Mouse (Mus musculus) hindbrain, embryonic 16.5 days (tissue): Measurements from ENCODE around the gene Cracr2a. TPM values are rescaled to one million over a fixed set of nuclear protein-coding genes. Genes with fewer than 3 reads are reported as not detected.
A peak's percentile ranks its signal among the peaks of the same experiment; 100 is the strongest.

Experiments
- ATAC-seq: fragments of 200-750 bp; cut with Nextera tagmentation; 2 replicates; pipeline ENCODE4 v1.8.0; 2017; ENCODE audit warnings: moderate TSS enrichment, moderate library complexity
- H3K27ac ChIP-seq: fragments of 300-500 bp; sonication (generic); 2 replicates; pipeline ENCODE4 v1.5.1; 2014; ENCODE audit warnings: low read depth, mild to moderate bottlenecking, control low read depth, low read length, moderate library complexity
- H3K27me3 ChIP-seq: fragments of 300-500 bp; sonication (generic); replicated peaks from 2 replicates; pipeline ENCODE4 v1.6.1; 2014; ENCODE audit warnings: low read length; ENCODE audit not compliant: control insufficient read depth, insufficient read depth
- H3K36me3 ChIP-seq: fragments of 300-500 bp; sonication (generic); 2 replicates; pipeline ENCODE4 v1.6.1; 2014; ENCODE audit warnings: mild to moderate bottlenecking, low read length, moderate library complexity, mixed read lengths; ENCODE audit not compliant: control insufficient read depth, insufficient read depth
- H3K4me1 ChIP-seq: fragments of 300-500 bp; sonication (generic); 2 replicates; pipeline ENCODE4 v1.6.1; 2014; ENCODE audit warnings: low read depth, low read length; ENCODE audit not compliant: control insufficient read depth, insufficient read depth
- H3K4me2 ChIP-seq: fragments of 300-500 bp; sonication (generic); 2 replicates; pipeline ENCODE4 v1.6.1; 2014; ENCODE audit warnings: mild to moderate bottlenecking, low read length, control low read depth, moderate library complexity
- H3K4me3 ChIP-seq: fragments of 300-500 bp; sonication (generic); 2 replicates; pipeline ENCODE4 v1.5.1; 2014; ENCODE audit warnings: mild to moderate bottlenecking, low read length, control low read depth, moderate library complexity
- H3K9ac ChIP-seq: fragments of 300-500 bp; sonication (generic); 2 replicates; pipeline ENCODE4 v1.6.1; 2014; ENCODE audit warnings: low read depth, mild to moderate bottlenecking, control low read depth, low read length, moderate library complexity
- H3K9me3 ChIP-seq: fragments of 300-500 bp; sonication (generic); 2 replicates; pipeline ENCODE4 v1.6.1; 2014; ENCODE audit warnings: mild to moderate bottlenecking, low read length, moderate library complexity; ENCODE audit not compliant: control insufficient read depth
- WGBS: fragments of 180-500 bp; shearing (Covaris S2); extraction: QIAGEN DNeasy Blood & Tissue Kit; methylation state at CpG from one replicate; pipeline ENCODE4 v1.1.7; 2014; 5-methylcytosine and 5-hydroxymethylcytosine counted together
- polyA plus RNA-seq: library from polyadenylated mRNA; unstranded; fragments of >200 nt; fragmentation: Nextera tagmentation; extraction: Ambion mirVana; gene quantifications from 2 replicates; pipeline ENCODE4 v1.2.1, GENCODE M21; 2015

The Cracr2a gene
- polyA plus RNA-seq, 1 experiment from 2014 or later: 1.2 TPM

GRCm38 (mm10) chr6:127611216-127611615 is 50.1 kb downstream of the Cracr2a start:
- no peak overlapping the region for H3K27ac ChIP-seq
- WGBS: 85% methylated on average over 12 of the region's 12 CpGs
- no peak for ATAC-seq
- no peak overlapping the region for H3K9ac ChIP-seq
- peaks cover 5% of the 10 kb centered on the region; the same call in 1 of the 2 replicates for H3K4me1 ChIP-seq
- H3K9me3 ChIP-seq: no peaks in the 10 kb centered on the region
- H3K36me3 ChIP-seq: no peaks in the 10 kb centered on the region
- H3K4me3 ChIP-seq: no peak overlapping the region
- H3K27me3 ChIP-seq: no peaks in the 10 kb centered on the region
- H3K4me2 ChIP-seq: no peak overlapping the region

DNA sequence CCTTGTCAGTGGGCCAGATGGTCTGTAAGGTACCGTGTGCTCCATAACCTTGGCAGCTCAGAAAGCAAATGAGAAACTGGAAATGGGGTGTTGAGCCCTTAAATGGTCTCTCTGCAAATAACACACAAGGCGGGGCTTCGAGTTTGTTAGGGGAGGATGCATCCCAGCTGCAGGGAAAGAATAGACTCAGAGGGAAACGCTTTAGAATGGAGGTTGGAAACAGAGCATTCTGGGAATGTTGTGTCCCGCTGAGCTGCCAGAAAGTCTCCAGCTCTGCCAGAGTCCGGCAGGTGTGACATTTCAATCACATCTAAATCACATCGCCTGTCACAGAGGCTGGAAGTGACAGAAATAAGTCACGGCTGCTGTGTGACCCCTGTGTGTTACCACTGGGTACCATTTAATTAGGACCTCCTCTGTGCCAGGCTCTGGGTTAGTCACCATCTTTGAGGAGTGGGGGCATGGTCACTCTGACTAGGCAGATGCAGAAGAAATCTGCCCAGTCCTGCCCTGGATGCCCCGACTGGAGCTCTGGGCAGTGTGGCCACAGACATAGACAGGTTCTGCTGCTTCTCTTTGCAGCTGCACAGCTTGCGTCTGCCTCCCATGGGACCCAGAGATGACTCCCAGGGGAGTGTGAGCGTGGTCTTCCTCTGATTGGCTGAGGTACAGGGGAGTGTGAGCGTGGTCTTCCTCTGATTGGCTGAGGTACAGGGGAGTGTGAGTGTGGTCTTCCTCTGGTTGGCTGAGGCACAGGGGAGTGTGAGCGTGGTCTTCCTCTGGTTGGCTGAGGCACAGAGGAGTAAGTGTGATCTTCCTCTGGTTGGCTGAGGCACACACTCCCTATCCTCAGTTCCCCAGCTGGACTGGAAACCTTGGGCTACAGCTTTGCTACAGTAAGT is 53.2 kb downstream of the Cracr2a start:
- Histone ChIP-seq H3K4me1 (peaks cover 5% of the 10 kb centered on the region; the same call in 1 of the 2 replicates), H3K4me2 (no peak overlapping the region), H3K27ac (no peak overlapping the region), H3K4me3 (no peak overlapping the region), H3K36me3 (no peaks in the 10 kb centered on the region), H3K9ac (no peak overlapping the region), H3K9me3 (no peaks in the 10 kb centered on the region), H3K27me3 (no peaks in the 10 kb centered on the region)
- 38% methylated on average over 13 of the region's 13 CpGs for WGBS
- ATAC-seq: peak; percentile 63

DNA sequence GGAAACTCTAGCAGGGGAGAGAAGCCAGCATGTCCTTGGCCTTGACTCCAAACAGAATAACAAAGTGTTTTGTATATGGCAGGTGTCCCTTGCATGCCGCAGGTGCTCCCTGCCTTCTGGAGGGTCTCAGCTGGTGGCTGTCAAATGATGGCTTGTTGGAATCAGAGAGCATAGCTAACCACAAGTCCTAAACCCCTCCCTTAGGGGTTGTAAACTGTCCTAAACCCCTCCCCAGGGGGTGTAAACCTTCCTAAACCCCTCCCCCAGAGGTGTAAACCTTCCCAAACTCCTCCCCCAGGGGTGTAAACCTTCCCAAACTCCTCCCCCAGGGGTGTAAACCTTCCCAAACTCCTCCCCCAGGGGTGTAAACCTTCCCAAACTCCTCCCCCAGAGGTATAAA is 55.5 kb downstream of the Cracr2a start:
- Histone ChIP-seq H3K4me3 (no peak overlapping the region), H3K27me3 (no peaks in the 10 kb centered on the region), H3K9me3 (no peaks in the 10 kb centered on the region), H3K4me1 (peaks cover 5% of the 10 kb centered on the region; the same call in 1 of the 2 replicates), H3K36me3 (no peaks in the 10 kb centered on the region), H3K9ac (no peak overlapping the region), H3K27ac (no peak overlapping the region), H3K4me2 (no peak overlapping the region)
- 78% methylated on average over 1 of the region's 1 CpGs for whole genome bisulfite sequencing
- ATAC-seq: no peak

DNA sequence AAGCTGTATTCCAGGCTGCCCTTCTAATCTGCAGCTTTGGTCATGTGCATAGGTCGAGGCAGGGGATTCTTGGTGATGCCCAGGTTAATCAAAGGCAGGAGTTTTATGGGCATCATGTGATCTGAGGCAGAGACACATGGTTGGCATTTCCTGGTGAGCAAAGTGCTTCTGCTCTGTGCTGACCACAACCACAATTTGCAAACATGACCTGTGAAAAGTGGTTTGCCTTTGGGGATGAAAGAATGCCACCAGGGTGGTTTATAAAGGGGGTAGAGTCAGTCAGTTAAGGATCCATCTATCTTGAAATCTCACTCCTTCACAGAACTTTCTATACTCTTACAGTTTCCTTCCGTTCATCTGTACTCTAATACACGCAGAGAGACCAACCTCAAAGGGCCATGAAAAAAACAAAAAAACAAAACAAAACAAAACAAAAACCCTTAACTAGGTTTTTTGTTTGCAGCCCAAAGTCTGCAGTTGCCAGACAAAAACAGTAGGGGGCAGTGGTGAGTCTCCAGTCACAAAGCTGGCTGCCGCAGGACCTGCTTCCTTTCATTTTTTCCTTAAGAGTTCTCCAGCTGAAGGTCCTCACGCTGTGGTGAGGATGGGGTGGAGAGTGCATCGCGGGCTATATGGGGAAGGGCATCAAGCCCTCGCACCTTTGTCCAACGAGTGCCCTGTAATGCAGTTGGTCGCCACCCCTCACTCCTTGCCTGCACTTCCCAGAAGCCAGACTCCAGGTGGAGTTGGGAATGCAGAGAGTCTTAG is 56.3 kb downstream of the Cracr2a start:
- Histone ChIP-seq H3K27ac (no peak overlapping the region), H3K9me3 (no peaks in the 10 kb centered on the region), H3K4me1 (peaks cover 5% of the 10 kb centered on the region; the same call in 1 of the 2 replicates), H3K4me2 (peak overlapping the region; percentile 22; the same call in 1 of the 2 replicates), H3K4me3 (no peak overlapping the region), H3K36me3 (no peaks in the 10 kb centered on the region), H3K27me3 (no peaks in the 10 kb centered on the region), H3K9ac (no peak overlapping the region)
- ATAC-seq: no peak
- 37% methylated on average over 10 of the region's 10 CpGs for WGBS

DNA sequence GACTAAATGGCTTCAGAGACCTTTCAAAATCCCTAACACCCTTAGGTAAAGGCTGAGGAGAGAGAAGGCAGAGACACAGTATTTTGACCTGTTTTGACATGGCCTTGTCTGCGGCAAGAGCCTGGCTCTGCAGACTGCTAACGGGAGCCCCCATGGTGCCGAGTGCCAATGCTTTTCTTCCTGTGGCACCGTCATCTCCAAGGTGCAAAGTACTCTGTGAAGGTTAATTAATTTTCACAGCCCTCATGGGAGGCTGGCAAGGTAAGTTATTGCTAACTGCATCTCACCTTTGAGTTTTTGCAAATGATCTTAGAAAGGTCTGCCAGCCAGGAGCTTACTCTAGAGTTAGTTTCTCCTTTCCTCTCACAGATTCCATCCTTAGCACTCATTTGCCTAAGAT is 57.5 kb downstream of the Cracr2a start:
- Histone ChIP-seq H3K9me3 (no peaks in the 10 kb centered on the region), H3K36me3 (no peaks in the 10 kb centered on the region), H3K4me1 (peaks cover 5% of the 10 kb centered on the region; the same call in 1 of the 2 replicates), H3K4me3 (no peak overlapping the region), H3K4me2 (no peak overlapping the region), H3K27ac (no peak overlapping the region), H3K27me3 (no peaks in the 10 kb centered on the region), H3K9ac (no peak overlapping the region)
- WGBS: 60% methylated on average over 4 of the region's 4 CpGs
- no peak for ATAC-seq

DNA sequence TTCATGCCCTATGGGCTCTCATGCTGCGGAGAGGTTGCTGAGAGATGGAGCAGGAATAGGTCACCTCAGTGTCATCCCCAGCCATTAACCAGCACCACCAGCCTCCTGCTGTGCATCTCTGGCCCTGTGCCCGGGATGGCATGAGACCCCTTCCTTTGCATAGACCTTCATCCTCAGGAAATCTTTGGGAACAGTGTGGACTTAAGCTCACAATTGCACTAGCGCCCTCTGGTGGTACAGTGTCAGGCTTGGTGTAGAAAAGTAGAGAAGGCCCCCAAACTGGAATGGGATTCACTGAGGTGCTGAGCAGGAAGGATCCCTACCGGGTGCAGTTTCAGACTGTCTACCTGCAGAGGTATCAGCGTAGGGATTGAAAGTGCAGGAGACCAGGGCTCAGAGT is 64.0 kb downstream of the Cracr2a start:
- H3K36me3 ChIP-seq: no peaks in the 10 kb centered on the region
- H3K27me3 ChIP-seq: no peaks in the 10 kb centered on the region
- ATAC-seq: peak; percentile 40; the same call in 1 of the 2 replicates
- H3K9me3 ChIP-seq: no peaks in the 10 kb centered on the region
- peaks cover 11% of the 10 kb centered on the region for H3K4me1 ChIP-seq
- H3K9ac ChIP-seq: no peak overlapping the region
- no peak overlapping the region for H3K4me2 ChIP-seq
- H3K4me3 ChIP-seq: no peak overlapping the region
- no peak overlapping the region for H3K27ac ChIP-seq
- WGBS: 31% methylated on average over 5 of the region's 5 CpGs

DNA sequence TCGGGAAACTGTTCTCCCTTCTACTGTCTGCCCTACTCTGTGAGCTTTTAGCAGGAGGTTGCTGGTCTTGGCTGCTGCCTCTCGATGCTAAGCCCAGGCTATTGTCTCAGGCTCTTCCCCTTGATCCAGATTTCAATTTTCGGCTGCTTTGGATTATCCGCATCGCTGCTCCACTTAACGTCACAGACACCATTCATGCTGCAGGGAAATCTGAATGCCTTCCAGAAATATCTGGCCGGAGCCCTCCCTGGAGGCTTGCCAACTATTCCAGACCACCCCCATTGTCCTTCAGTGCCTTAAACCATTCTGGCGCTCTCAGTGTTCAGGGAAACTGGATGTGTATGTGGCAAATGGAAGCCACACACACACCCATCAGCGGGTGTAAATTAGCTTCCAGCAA is 66.3 kb downstream of the Cracr2a start:
- no peaks in the 10 kb centered on the region for H3K36me3 ChIP-seq
- no peak overlapping the region for H3K4me2 ChIP-seq
- H3K27me3 ChIP-seq: no peaks in the 10 kb centered on the region
- H3K27ac ChIP-seq: peak overlapping the region; percentile 12
- H3K4me3 ChIP-seq: no peak overlapping the region
- ATAC-seq: peak; percentile 69
- no peaks in the 10 kb centered on the region for H3K9me3 ChIP-seq
- WGBS: 22% methylated on average over 9 of the region's 9 CpGs
- peaks cover 11% of the 10 kb centered on the region for H3K4me1 ChIP-seq
- no peak overlapping the region for H3K9ac ChIP-seq

GRCm38 (mm10) chr6:127629249-127629648 is 68.1 kb downstream of the Cracr2a start:
- no peak overlapping the region for H3K9ac ChIP-seq
- H3K9me3 ChIP-seq: no peaks in the 10 kb centered on the region
- H3K27me3 ChIP-seq: no peaks in the 10 kb centered on the region
- no peak overlapping the region for H3K4me3 ChIP-seq
- WGBS: 81% methylated on average over 2 of the region's 2 CpGs
- H3K27ac ChIP-seq: no peak overlapping the region
- H3K36me3 ChIP-seq: no peaks in the 10 kb centered on the region
- peaks cover 11% of the 10 kb centered on the region for H3K4me1 ChIP-seq
- ATAC-seq: no peak
- H3K4me2 ChIP-seq: no peak overlapping the region

- H3K27ac ChIP-seq: no peak overlapping the region
- no peaks in the 10 kb centered on the region for H3K27me3 ChIP-seq
- H3K9me3 ChIP-seq: no peaks in the 10 kb centered on the region
- H3K4me1 ChIP-seq: no peaks in the 10 kb centered on the region
- no peak overlapping the region for H3K4me2 ChIP-seq
- no peak overlapping the region for H3K9ac ChIP-seq
- no peaks in the 10 kb centered on the region for H3K36me3 ChIP-seq
- no peak for ATAC-seq
- 83% methylated on average over 2 of the region's 2 CpGs for WGBS
- no peak overlapping the region for H3K4me3 ChIP-seq
Measured at GRCm38 (mm10) chr6:127634858-127635257, 73.7 kb downstream of the Cracr2a start.
